Mouse (Mus musculus) MEL-GATA-1-ER (cell line): ENCODE data around the gene Olfr1166.
"Not testable (repeated sequence)": the region's sequence is repeated elsewhere in the genome, so short reads cannot be mapped to it uniquely, and the experiment has no call there.

Source experiments
- DNase-seq: peaks from one replicate; pipeline ENCODE4 v3.0.0-alpha.2; 2012; ENCODE audit warnings: low read depth; ENCODE audit errors: extremely low read depth

Olfr1166 gene

DNA sequence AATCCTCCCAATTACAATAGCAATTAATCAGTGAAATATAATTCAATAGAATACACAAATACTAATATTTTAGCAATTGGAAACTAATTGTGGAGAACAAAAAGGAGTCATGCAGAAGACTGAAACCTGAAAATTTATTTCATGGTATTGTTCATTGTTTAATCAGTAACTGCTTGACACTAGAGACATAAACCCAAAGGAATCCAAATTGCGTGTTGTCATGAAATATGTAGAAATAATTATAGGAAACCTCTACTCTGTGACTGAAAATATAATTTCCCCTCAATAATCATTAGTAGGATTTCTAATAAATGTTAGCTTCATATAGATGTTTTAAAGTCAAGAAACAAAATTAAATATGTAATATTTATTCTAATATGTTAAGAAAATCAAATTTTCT, at the start of gene Olfr1166:
Gene Olfr1166 (minus strand): TSS at position 101 of the 400 bp plus-strand sequence.
- DNase-seq = no peak

DNA sequence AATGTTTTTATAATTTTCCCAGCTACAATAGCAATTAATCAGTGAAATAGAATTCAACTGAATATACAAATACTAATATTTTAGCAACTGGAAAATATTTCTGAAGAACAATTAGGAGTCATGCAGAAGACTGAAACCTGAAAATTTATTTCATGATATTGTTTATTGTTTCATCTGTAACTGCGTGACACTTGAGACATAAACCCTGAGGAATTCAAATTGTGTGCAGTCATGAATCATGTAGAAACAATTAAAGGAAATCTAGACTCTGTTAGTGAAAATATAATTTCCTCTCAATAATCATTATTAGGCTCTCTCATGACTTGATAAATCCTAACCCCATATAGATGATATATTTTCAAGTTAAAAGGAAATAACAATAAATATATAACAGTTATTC, 27.0 kb upstream of the Olfr1166 start, which contains the start of gene Olfr1167:
Gene Olfr1167 (minus strand): TSS at position 101 of the 400 bp plus-strand sequence.
- DNase-seq = not testable (repeated sequence)

DNA sequence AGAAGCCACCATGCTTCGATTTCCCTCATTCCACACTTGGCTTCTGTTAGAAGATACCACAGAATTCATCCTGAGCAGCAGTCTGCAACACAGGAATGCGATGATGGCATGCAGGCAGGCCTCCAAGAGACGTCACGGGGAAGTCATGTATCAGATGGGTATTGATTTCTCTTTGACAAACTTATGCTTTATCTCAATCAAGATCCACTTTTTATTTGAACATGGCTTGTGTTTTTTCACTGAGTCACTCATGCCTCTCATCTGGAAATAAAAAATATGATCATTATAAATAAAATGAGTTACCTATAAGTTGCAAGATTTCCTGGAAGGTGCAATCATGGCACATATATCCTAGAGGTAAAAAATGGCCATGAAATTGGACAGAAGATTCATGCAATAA, 34.2 kb downstream of the Olfr1166 start, which contains the start of gene Olfr1164:
Gene Olfr1164 (minus strand): TSS at position 101 of the 400 bp plus-strand sequence.
- DNase-seq = no peak
